Mouse (Mus musculus) olfactory bulb, adult 2 months (tissue): Measurements from ENCODE around the gene Dchs1. TPM values are rescaled to one million over a fixed set of nuclear protein-coding genes. Genes with fewer than 3 reads are reported as not detected.
A peak's percentile ranks its signal among the peaks of the same experiment; 100 is the strongest.

ENCODE experiments used
- H3K27ac ChIP-seq: fragments of 200-500 bp; 2 replicates; pipeline ENCODE4 v1.5.1; 2012; ENCODE audit warnings: low read depth, low read length; ENCODE audit not compliant: insufficient read depth
- H3K4me1 ChIP-seq: fragments of 200-500 bp; 2 replicates; pipeline ENCODE4 v1.6.1; 2012; ENCODE audit warnings: low read length; ENCODE audit not compliant: control insufficient read depth, insufficient read depth
- H3K4me3 ChIP-seq: fragments of 200-500 bp; 2 replicates; pipeline ENCODE4 v1.5.1; 2012; ENCODE audit warnings: mild to moderate bottlenecking, low read depth, low read length, moderate library complexity; ENCODE audit not compliant: insufficient read depth
- CTCF ChIP-seq: fragments of 200-500 bp; IDR thresholded peaks from 2 replicates; pipeline ENCODE4 v1.5.1; 2012; ENCODE audit warnings: low read depth, mild to moderate bottlenecking, low read length, moderate library complexity; ENCODE audit not compliant: insufficient read depth
- POLR2A ChIP-seq: fragments of 200-500 bp; IDR thresholded peaks from 2 replicates; pipeline ENCODE4 v1.6.1; 2012; ENCODE audit warnings: mild to moderate bottlenecking, low read depth, low read length, moderate library complexity; ENCODE audit not compliant: insufficient read depth
- WGBS: fragments of 180-500 bp; shearing (Covaris S2); methylation state at CpG from one replicate; pipeline ENCODE4 v1.1.7; 2018; 5-methylcytosine and 5-hydroxymethylcytosine counted together
- polyA plus RNA-seq: library from polyadenylated mRNA; stranded (reverse); fragments of >200 nt; gene quantifications from 2 replicates; pipeline ENCODE4 v1.2.4, GENCODE M21; 2012; ENCODE audit warnings: low replicate concordance; ENCODE audit not compliant: missing spikeins, insufficient read depth, insufficient read length

Dchs1 gene
- polyA plus RNA-seq, 1 experiment: not detected

DNA sequence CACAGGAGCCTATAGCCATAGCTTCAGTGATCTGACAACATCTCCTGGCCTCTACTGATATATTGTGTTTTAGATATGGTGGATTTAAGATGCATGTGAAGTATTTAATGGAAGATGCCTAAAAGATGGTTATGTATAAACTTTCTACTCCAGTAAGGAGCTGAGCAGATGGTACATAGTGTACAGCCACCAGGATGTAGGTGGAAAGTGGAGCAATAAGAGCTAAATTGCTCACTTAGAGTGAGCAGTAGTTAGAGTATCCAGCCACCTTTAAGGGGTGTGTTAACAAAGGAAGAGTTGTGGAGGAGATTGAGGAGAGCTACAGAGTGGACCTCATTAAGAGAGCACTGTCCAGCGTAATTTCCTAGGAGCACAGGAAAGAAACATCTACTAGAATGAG lies 3.7 kb upstream of the Dchs1 start:
- H3K27ac ChIP-seq: no peak overlapping the region
- no peak overlapping the region for H3K4me3 ChIP-seq
- 85% methylated on average over 1 of the region's 1 CpGs for WGBS
- no peak for TF ChIP-seq CTCF
- no peak for TF ChIP-seq POLR2A
- peaks cover 7% of the 10 kb centered on the region for H3K4me1 ChIP-seq

DNA sequence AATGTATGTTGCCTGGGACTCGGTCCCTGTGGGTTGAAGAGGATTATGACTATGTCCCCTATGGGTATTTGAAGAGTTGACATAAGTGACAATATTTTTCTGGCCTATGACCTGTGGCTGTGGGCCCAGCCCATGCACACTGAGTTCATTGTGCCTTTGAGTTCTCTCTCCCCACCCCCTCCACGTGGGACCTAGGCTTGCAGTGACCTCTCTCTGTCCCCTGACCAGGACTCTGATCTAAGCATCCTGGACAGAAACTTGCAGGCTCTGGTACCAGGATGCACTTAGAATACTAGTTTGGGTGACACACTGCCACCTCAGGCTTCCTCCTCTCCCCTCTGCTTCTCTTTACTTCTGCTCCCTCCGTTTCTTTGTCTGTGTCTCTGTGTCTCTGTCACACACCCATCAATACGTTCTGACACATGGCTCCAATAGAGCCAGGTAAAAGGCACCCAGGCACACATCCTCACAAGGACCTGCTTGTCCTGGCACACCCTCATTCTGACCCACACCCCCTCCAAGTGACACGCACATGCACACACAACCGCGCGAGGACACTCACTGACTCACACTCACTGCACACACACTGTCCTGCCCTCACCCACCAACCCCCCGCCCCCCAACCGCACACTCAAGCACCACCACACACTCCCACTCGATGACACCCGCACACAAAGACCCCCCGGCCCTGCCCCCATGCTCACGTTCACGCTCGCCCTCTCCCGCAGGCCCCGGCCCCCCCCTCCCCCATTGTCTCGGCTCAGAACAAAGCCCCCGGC lies 759 bp downstream of the Dchs1 start:
- WGBS: 7% methylated on average over 17 of the region's 20 CpGs
- peak overlapping the region; percentile 52 for H3K27ac ChIP-seq
- H3K4me3 ChIP-seq: peak overlapping the region; percentile 94
- TF ChIP-seq CTCF: no peak
- TF ChIP-seq POLR2A: no peak
- peaks cover 7% of the 10 kb centered on the region for H3K4me1 ChIP-seq

DNA sequence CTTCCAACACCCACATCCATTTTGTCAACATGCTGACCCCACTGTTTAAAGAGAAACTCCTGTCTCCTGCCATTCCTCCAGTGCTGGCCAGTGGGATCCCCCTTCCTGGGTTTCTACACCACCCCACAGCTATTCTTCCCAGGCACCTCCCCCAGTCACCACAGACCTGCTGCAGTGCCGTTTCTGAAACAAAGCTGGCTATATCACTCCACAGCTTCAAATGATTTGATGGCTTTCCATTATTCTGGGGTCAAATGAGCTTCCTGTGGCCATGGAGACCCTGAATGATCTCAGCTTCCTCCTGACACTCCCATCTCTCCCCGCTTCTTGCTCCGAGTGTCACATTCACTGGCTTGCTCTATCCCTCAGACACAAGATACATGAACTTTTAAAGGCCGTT lies 2.9 kb downstream of the Dchs1 start:
- 26% methylated on average over 4 of the region's 4 CpGs for WGBS
- TF ChIP-seq POLR2A (no peak), CTCF (no peak)
- no peak overlapping the region for H3K27ac ChIP-seq
- peaks cover 7% of the 10 kb centered on the region for H3K4me1 ChIP-seq
- H3K4me3 ChIP-seq: no peak overlapping the region

DNA sequence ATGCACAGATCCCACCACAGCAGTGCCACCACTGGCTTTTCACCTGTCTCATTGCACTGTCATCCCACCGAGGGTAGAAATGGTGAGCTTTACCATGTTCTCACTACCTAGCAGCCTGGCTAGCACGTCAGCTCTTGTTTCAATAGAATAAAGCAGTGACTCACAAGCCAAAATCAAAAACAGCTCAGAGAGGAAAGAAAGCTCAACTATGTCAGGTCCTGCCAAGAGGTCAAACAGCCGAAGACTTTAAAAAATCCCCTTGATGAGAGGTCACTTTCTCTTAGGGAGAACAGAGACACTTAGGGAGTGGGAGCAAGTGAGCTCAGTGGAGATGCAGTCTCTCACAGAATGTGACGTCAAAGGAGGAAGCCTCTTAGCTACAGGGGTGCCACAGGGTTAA lies 3.6 kb downstream of the Dchs1 start:
- TF ChIP-seq CTCF (no peak), POLR2A (no peak)
- Histone ChIP-seq H3K27ac (no peak overlapping the region), H3K4me1 (peaks cover 12% of the 10 kb centered on the region), H3K4me3 (no peak overlapping the region)
- WGBS: 38% methylated on average over 4 of the region's 4 CpGs

DNA sequence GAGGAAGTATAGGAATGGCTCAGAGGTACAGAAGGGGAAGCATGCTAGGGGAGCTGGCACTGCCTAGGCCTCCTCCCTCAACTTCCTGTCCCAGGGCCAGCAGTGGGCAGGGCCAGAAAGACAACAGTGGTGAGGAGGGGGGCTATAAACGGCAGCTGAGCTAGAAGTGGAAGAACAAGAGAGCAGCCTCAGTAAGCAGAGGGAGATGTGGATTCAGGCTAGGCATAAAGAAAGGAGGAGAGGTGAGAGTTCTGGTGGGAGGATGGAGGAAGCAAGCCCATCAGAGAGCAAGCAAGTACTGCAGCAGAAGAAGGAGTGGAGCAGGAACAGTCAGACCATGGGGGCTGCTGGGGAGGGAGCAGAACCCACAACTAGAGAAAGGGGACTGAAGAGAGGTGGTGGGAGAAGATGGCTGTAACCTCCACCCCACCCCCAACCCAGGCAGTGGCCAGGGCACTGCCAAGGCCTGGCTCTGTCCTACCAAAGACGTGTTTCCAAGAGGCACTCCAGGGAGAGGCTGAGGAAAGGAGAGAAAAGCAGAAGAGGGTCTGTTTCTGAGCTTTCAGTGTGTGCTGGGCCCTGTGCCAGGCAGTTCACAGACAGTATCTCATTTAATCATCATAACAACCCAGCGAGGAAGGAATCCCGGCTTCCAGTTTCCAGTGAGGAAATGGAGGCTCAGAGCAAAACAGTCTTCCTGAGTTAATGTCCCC lies 8.7 kb downstream of the Dchs1 start:
- Histone ChIP-seq H3K27ac (no peak overlapping the region), H3K4me3 (no peak overlapping the region), H3K4me1 (peaks cover 22% of the 10 kb centered on the region)
- TF ChIP-seq CTCF (no peak), POLR2A (no peak)
- WGBS: 14% methylated on average over 4 of the region's 4 CpGs

DNA sequence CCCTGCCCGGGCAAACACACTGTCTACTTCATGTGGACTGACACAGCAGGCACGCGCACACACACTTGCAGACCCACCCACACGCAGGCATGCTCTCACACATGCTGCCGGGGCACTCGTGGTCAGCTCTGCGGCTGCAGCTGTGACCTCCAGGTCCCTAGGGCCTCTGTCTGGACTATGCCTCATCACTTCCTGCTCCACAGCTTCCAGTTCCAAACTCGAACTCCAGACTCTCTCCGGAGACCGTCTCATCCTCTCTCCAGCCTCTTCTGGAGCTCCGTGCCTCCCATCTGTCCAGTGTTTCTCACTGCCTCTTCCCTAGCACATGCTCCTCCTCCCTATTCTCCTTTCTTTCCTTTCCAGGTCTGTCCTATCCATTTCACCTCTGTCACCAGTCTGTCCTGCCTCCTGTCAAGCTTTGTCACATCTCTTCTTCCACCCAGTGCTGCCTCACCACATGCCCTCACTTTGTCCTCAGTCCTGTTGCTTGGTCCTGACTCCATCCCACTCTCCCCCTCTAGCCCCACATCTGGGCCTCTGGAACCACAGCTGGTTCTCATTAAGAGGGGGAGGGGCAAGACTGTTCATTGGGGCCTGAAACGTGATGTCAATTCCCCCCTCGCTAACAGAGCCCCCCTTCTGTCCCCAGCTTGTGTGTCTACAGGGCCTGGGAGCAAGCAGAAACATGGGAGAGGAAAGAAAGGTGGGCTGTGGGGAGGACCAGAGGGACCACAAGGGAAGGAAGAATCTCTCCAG lies 9.5 kb downstream of the Dchs1 start:
- Histone ChIP-seq H3K4me3 (no peak overlapping the region), H3K4me1 (peaks cover 25% of the 10 kb centered on the region), H3K27ac (no peak overlapping the region)
- 53% methylated on average over 13 of the region's 13 CpGs for WGBS
- TF ChIP-seq POLR2A: no peak
- no peak for TF ChIP-seq CTCF

DNA sequence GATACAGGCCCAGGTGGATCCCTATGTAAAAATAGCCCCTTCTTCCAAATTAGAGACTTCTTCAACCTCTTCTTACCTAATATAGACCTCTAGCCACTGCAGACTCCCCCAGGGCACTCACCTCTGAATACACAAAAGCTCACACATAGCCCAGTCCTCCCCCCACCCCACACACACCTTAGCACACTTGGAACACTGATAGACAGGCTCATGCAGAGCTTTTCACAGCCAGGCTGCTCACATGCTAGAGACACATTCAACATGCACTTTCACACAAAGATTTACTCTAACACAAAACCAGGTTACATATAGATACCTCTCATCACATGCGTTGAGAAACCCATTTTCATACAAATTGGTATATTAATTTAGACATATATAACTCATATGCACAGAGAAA lies 10.1 kb downstream of the Dchs1 start:
- Histone ChIP-seq H3K27ac (no peak overlapping the region), H3K4me1 (peaks cover 27% of the 10 kb centered on the region), H3K4me3 (no peak overlapping the region)
- TF ChIP-seq POLR2A (no peak), CTCF (no peak)
- WGBS: 85% methylated on average over 1 of the region's 1 CpGs

DNA sequence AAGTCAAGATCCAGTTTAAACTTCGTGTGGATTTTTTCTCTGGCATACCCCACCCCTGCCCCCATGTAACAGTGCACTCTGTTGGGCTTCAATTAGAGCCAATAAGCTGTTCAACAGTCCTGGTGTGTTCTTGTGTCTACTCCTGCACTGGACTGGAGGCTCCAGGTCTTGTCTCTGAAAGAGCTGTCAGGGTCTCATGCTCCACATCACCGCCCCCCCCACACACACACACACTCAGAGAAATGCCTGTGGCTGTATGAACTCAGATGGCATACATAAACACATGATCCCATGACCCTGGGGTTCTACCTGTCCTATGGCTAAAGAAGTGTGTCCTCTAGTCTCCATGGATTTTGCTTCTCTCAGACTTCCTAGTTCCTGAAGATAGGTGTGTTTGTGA lies 11.4 kb downstream of the Dchs1 start:
- TF ChIP-seq CTCF (no peak), POLR2A (no peak)
- Histone ChIP-seq H3K27ac (no peak overlapping the region), H3K4me3 (no peak overlapping the region), H3K4me1 (peaks cover 30% of the 10 kb centered on the region)
- WGBS: 62% methylated on average over 2 of the region's 2 CpGs

DNA sequence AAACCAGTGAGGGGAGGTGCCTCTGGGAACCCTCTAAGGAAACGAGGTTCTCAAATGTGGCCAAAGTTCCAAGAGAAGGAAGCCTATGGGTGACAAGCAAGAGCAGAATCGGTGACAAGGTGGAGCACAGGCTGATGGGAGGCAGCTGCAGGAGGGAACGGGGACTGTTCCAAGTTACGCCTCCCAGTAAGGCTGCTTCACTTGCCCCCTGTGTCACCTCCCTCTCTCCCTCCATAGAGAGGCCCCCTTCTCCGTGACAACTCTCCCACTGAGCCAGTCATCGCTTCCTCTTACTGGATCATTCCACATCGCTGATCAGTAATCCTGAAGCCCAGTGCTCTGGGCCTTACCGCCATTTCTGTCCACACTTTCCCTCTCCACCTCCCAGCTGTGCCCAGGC lies 12.8 kb downstream of the Dchs1 start:
- TF ChIP-seq CTCF (no peak), POLR2A (no peak)
- Histone ChIP-seq H3K4me1 (peaks cover 30% of the 10 kb centered on the region), H3K4me3 (no peak overlapping the region), H3K27ac (no peak overlapping the region)
- WGBS: 38% methylated on average over 8 of the region's 8 CpGs
